Mouse (Mus musculus): Measurements from ENCODE around the gene Gtf2h4. TPM values are rescaled to one million over a fixed set of nuclear protein-coding genes. Genes with fewer than 3 reads are reported as not detected.
A peak's percentile ranks its signal among the peaks of the same experiment; 100 is the strongest.

Gene Gtf2h4
- total RNA-seq, 4 experiments from 2014 or later: 16.0 to 21.6 (median 17.9) TPM

GRCm38 (mm10) chr17:35639352-35639751, 34.2 kb downstream of the Gtf2h4 start:
- no peak for DNase-seq (ENCODE audit: low spot score in 2 of 2)

- DNase-seq (ENCODE audit: low spot score in 2 of 2): peak in 1 of 2 experiments; percentile 45
Measured at GRCm38 (mm10) chr17:35638475-35639190, 34.9 kb downstream of the Gtf2h4 start.

- no peak for DNase-seq (ENCODE audit: low spot score in 2 of 2)
Measured at GRCm38 (mm10) chr17:35636363-35636762, 37.2 kb downstream of the Gtf2h4 start.

GRCm38 (mm10) chr17:35635699-35636111, 37.8 kb downstream of the Gtf2h4 start:
- peak; percentile 55 to 57 for DNase-seq (ENCODE audit: low spot score in 2 of 2)

- no peak for DNase-seq (ENCODE audit: low spot score in 2 of 2)
Measured at GRCm38 (mm10) chr17:35635202-35635601, 38.3 kb downstream of the Gtf2h4 start.

- no peak for DNase-seq (ENCODE audit: low spot score in 2 of 2)
Measured at GRCm38 (mm10) chr17:35633992-35634391, 39.5 kb downstream of the Gtf2h4 start.

GRCm38 (mm10) chr17:35626537-35626936, 47.0 kb downstream of the Gtf2h4 start, which contains the start of gene Gm9573:
TSS of gene Gm9573 (minus strand) at chr17:35626637.
- no peak for DNase-seq (ENCODE audit: low spot score in 2 of 2)

Other genes starting within 250 kb of the Gtf2h4 start
- gene H2-Q6, start 248.9 kb downstream of the Gtf2h4 start, total RNA-seq (2022): 1 to 10 TPM in 1 of 4 experiments, under 1 TPM in 3; 0.68 to 1.1 (median 0.87) TPM
- 1 to 10 TPM in 3 of 4 experiments, under 1 TPM in 1; 0.94 to 1.6 (median 1.2) TPM for gene H2-Q7, start 234.6 kb downstream of the Gtf2h4 start, total RNA-seq (2022)
- under 1 TPM in 3 of 4 experiments, not detected in 1; 0.07 to 0.78 (median 0.29) TPM for gene H2-Q10, start 203.7 kb downstream of the Gtf2h4 start, total RNA-seq (2022)
- not detected for gene Pou5f1, start 167.7 kb downstream of the Gtf2h4 start, total RNA-seq (2022)
- under 1 TPM; 0.32 to 0.67 (median 0.51) TPM for gene Tcf19, start 156.9 kb downstream of the Gtf2h4 start, total RNA-seq (2022)
- gene Cchcr1, start 156.6 kb downstream of the Gtf2h4 start, total RNA-seq (2022): 1 to 10 TPM in 3 of 4 experiments, under 1 TPM in 1; 0.82 to 1.3 (median 1.1) TPM
- not detected for gene Psors1c2, start 140.5 kb downstream of the Gtf2h4 start, total RNA-seq (2022)
- 1 to 10 TPM in 1 of 4 experiments, under 1 TPM in 1, not detected in 2; 0.29 to 1.1 TPM for gene Cdsn, start 121.6 kb downstream of the Gtf2h4 start, total RNA-seq (2022)
- gene 2300002M23Rik, start 106.3 kb downstream of the Gtf2h4 start, total RNA-seq (2022): not detected
- not detected for gene Sfta2, start 72.2 kb downstream of the Gtf2h4 start, total RNA-seq (2022)
- not detected for gene Gm9573, start 47.1 kb downstream of the Gtf2h4 start, total RNA-seq (2022)
- not detected for gene Mucl3, start 30.0 kb downstream of the Gtf2h4 start, total RNA-seq (2022)
- 10 to 100 TPM in 2 of 4 experiments, 1 to 10 TPM in 2; 9.0 to 15.4 (median 10.3) TPM for gene Vars2, start 6.1 kb downstream of the Gtf2h4 start, total RNA-seq (2022)
- 10 to 100 TPM; 13.7 to 20.0 (median 15.9) TPM for gene Ddr1, start 30.9 kb upstream of the Gtf2h4 start, total RNA-seq (2022)
- gene Ier3, start 147.9 kb upstream of the Gtf2h4 start, total RNA-seq (2022): 1 to 10 TPM; 5.6 to 7.8 (median 6.6) TPM
- 10 to 100 TPM; 52.6 to 67.2 (median 55.9) TPM for gene Flot1, start 149.5 kb upstream of the Gtf2h4 start, total RNA-seq (2022)
- gene Tubb5, start 164.6 kb upstream of the Gtf2h4 start, total RNA-seq (2022): 10 to 100 TPM; 26.7 to 34.5 (median 28.3) TPM
- gene Mdc1, start 167.8 kb upstream of the Gtf2h4 start, total RNA-seq (2022): 1 to 10 TPM; 3.2 to 5.0 (median 4.0) TPM
- gene Nrm, start 187.6 kb upstream of the Gtf2h4 start, total RNA-seq (2022): 1 to 10 TPM in 2 of 4 experiments, under 1 TPM in 2; 0.52 to 2.6 (median 1.4) TPM
- gene Ppp1r18, start 191.9 kb upstream of the Gtf2h4 start, total RNA-seq (2022): 1 to 10 TPM; 2.4 to 4.7 (median 3.3) TPM
- 10 to 100 TPM; 13.5 to 16.8 (median 16.0) TPM for gene Dhx16, start 206.1 kb upstream of the Gtf2h4 start, total RNA-seq (2022)
- gene 2310061I04Rik, start 223.7 kb upstream of the Gtf2h4 start, total RNA-seq (2022): 10 to 100 TPM; 52.7 to 68.7 (median 62.6) TPM
- 1 to 10 TPM; 2.9 to 4.4 (median 3.6) TPM for gene Atat1, start 236.3 kb upstream of the Gtf2h4 start, total RNA-seq (2022)
- gene Mrps18b, start 242.7 kb upstream of the Gtf2h4 start, total RNA-seq (2022): 10 to 100 TPM; 57.4 to 60.4 (median 58.1) TPM
- gene Ppp1r10, start 242.7 kb upstream of the Gtf2h4 start, total RNA-seq (2022): 10 to 100 TPM; 13.0 to 30.1 (median 14.3) TPM